7 mouse cellular contexts compared by ENCODE assay signal in the genomic region with DNA sequence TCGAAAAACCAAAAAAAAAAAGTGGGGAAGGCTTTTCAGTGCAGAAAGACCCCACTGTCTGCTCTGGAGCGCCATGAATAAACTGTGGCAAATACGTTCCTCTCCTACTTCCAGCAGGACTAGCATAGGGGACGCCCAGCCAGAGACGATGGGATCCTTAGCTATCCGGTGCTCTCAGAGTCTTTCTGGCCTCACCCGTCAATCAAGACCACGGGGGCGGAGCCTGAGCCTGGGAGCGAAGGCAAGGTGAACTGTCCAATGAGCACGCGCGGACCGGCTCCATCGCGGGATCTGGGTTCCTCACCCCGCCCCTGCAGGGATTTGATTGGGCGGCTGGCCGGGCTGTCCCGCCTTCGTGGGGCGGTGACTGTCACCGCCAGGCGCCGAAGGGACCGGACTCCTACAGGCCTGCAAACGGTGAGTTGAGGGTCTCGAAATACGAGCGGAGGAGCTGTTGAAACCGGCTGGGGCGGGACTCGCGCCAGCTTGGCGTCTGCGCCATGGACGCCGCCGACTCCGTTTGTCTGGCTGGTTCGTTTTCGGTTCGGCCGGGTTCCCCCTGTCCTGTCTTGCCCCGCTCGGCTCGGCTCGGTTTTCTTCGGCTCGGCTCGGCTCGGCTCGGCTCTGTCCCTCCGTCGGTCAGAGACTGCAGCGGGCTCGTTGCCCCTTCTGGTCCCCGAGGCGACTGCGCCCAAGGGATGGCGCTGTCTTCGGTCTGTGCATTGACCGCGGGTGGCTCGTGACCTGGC. TPM values are rescaled to one million over a fixed set of nuclear protein-coding genes. Genes with fewer than 3 reads are reported as not detected.
DNase-seq lines count a peak whose midpoint lies in the region; ATAC-seq lines count a peak whose summit lies in the region.

Pigyl (plus strand) TSS at position 350 of the 749 bp plus-strand sequence.

- WGBS in intestine, embryonic 15.5 days, result under 1% methylated on average over 65 of the region's 65 CpGs
- 1% methylated on average over 65 of the region's 65 CpGs for WGBS in midbrain, embryonic 10.5 days

- H3K4me2 ChIP-seq in intestine, embryonic 15.5 days (replicated peaks), result peak within 1 kb of the TSS; percentile 82

- H3K27ac ChIP-seq in intestine, embryonic 15.5 days, result peak within 1 kb of the TSS; percentile 85
- peak within 1 kb of the TSS; percentile 91 for H3K27ac ChIP-seq in midbrain, embryonic 10.5 days (replicated peaks)

- H3K9me3 ChIP-seq in intestine, embryonic 15.5 days, result no peaks in the 10 kb centered on the region
- no peaks in the 10 kb centered on the region for H3K9me3 ChIP-seq in midbrain, embryonic 10.5 days (replicated peaks)

- peak; percentile 95 to 98 for DNase-seq in adrenal gland, adult 18-20 months (ENCODE audit: low spot score in 2 of 2)
- peak; percentile 100 for DNase-seq in embryo, embryonic 11 days
- DNase-seq in gastrocnemius, postnatal 36 days, result peak; percentile 99 to 100
- DNase-seq in left cerebral cortex, postnatal 25 days (ENCODE audit: low spot score in 2 of 2), result peak; percentile 98 to 99
- DNase-seq in midbrain, embryonic 10.5 days (ENCODE audit: low spot score), result peak; percentile 99
- DNase-seq in right cerebral cortex, postnatal 4 days, result peak; percentile 98

- peak within 1 kb of the TSS; percentile 73 for H3K9ac ChIP-seq in intestine, embryonic 15.5 days

- peak within 1 kb of the TSS; percentile 63 for H3K4me3 ChIP-seq in intestine, embryonic 15.5 days (replicated peaks)
- peak within 1 kb of the TSS; percentile 74 for H3K4me3 ChIP-seq in midbrain, embryonic 10.5 days

- intact Hi-C loops in gastrocnemius, postnatal 36 days (cut with DNase I), result no loop called here
- intact Hi-C loops in left cerebral cortex, postnatal 25 days (cut with DNase I), result loop anchor here (2.0 to 5.0 kb wide), 2 partner anchors 68 to 256 kb away; partner anchors contain the start of genes 9530077C05Rik and Zfp809

- H3K4me1 ChIP-seq in intestine, embryonic 15.5 days (replicated peaks), result peaks cover 16% of the 10 kb centered on the region
- H3K4me1 ChIP-seq in midbrain, embryonic 10.5 days, result peaks cover 20% of the 10 kb centered on the region

- H3K36me3 ChIP-seq in intestine, embryonic 15.5 days, result no peaks in the 10 kb centered on the region
- H3K36me3 ChIP-seq in midbrain, embryonic 10.5 days, result peaks cover 5% of the 10 kb centered on the region

- H3K27me3 ChIP-seq in intestine, embryonic 15.5 days (replicated peaks), result no peaks in the 10 kb centered on the region
- peaks cover 12% of the 10 kb centered on the region for H3K27me3 ChIP-seq in midbrain, embryonic 10.5 days (ENCODE audit: low read depth, poor library complexity, severe bottlenecking)

- ATAC-seq in intestine, embryonic 15.5 days, result peak; percentile 99

RNA-seq across cellular contexts. Expression of gene Pigyl, which starts in this region (rescaled TPM):
- total RNA-seq in adrenal gland, adult 18-20 months (2021), result 10 to 100 TPM; 42.5 to 44.3 TPM
- total RNA-seq in gastrocnemius, postnatal 36 days (2021), result 10 to 100 TPM; 29.4 to 31.2 TPM
- 88.6 and 90.0 TPM in 2 replicates for polyA plus RNA-seq in intestine, embryonic 15.5 days (2015; fragmentation: Nextera tagmentation; extraction: Ambion mirVana)
- total RNA-seq in left cerebral cortex, postnatal 25 days (2021), result 10 to 100 TPM; 40.5 to 47.1 TPM
- 57.8 and 60.3 TPM in 2 replicates for polyA plus RNA-seq in midbrain, embryonic 10.5 days (2016; fragmentation: Nextera tagmentation; extraction: Ambion mirVana)

Comparison
In these comparisons a context has a peak if more than half of its experiments do, and no peak if none do; other contexts are left out.
1. Peak in every context shown above with its lines: DNase-seq, ATAC-seq, H3K4me3 ChIP-seq and H3K27ac ChIP-seq.